Mouse (Mus musculus): ENCODE measurements around the gene Slc7a14. TPM values are rescaled to one million over a fixed set of nuclear protein-coding genes. Genes with fewer than 3 reads are reported as not detected.

Slc7a14 gene
- total RNA-seq, 2 experiments from 2014 or later = not detected

DNA sequence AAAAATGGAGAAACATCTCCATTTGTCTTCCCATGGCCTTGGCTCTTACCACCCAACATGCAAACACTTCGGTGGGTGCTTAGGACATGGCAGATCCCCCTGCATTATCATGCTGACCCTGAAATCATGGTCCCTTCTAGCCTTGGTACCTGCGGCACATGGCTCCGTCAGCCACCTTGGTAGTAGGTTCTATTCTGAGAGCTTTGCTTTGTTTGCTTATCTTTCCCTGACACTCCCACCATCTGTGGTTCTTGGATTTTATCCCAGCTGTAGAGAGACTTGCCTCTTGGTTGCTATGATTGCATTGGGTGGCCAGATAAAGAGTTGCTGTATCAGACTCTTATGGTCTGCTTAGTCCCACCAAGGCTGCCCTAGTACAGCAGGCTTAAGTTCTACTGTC lies 46.6 kb downstream of the Slc7a14 start:
- no peak for ATAC-seq (replicated peaks; ENCODE audit: low FRiP score, poor library complexity, severe bottlenecking)

DNA sequence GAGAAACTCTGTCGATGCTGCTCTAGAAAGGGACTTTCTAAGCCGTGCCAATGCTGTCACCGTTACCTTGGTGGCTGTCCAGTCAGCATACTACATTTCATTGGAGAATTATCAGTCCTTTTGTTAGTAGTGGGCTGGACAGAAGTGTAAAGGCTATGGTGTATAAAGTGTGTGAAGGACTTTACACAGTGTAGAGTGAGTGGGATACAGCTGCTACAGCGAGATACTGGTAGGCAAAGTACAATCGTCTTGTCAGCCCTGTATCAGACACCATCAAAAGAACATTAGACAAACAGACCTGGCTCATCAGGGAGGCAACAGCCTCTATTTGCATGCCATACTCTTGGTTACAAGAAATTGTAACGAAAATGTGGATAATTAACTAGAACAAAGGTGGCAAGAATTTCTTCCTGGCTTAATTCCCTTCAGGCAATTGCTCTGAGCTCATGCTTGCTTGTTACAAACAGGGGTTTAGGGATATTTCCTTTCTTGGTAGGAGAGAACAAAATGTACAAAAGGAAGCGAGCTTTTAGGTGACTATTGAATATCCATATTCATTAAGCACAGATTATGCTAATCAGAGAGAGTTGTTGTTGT lies 48.7 kb downstream of the Slc7a14 start:
- ATAC-seq (replicated peaks; ENCODE audit: low FRiP score, poor library complexity, severe bottlenecking) = no peak

DNA sequence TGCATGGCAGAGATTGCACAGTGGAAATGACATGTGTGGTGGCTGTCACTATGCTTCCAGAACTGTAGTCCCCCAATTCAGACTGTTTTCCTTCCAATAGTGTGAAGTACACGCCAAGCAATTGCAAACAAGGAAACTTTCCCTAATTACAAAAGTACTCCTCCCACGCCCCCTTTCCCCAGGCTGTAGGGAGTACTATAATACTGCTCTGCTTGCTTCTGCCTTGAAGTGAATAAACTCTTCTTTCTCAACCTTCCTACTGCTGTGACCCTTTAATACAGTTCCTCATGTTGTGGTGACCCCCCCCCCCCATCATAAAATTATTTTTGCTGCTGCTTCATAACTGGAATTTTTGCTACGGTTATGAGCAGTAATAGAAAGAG lies 49.2 kb downstream of the Slc7a14 start:
- no peak for ATAC-seq (replicated peaks; ENCODE audit: low FRiP score, poor library complexity, severe bottlenecking)

DNA sequence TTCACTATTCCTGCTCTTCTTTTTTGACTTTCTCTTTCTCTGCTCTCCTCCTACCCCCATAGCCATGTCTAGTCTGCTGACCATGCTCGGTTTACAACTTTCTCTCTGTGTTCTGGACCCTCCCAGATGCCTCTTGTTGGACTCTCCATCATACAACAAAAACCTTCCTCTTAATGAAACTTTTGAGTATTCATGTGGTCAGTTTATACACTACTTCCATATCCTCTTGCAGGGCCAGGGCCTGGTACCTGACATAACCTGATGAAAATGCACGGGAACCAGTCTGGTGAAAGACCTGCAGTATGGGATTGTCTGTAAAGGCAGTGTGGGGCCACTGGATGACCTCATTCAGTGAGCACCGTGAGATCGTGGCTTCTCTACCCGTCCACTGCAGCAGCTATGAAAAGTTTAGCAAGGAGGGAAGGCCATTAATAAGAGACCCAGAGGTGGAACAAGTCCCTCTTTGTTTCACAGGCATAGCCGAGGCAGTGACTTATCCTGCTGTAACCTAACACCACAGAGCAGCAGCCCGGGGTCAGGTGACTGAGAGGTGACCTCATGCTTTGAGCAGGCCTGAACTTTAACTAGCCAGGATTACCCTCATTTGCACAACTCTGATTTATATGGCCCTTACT lies 49.7 kb downstream of the Slc7a14 start:
- no peak for ATAC-seq (replicated peaks; ENCODE audit: low FRiP score, poor library complexity, severe bottlenecking)

DNA sequence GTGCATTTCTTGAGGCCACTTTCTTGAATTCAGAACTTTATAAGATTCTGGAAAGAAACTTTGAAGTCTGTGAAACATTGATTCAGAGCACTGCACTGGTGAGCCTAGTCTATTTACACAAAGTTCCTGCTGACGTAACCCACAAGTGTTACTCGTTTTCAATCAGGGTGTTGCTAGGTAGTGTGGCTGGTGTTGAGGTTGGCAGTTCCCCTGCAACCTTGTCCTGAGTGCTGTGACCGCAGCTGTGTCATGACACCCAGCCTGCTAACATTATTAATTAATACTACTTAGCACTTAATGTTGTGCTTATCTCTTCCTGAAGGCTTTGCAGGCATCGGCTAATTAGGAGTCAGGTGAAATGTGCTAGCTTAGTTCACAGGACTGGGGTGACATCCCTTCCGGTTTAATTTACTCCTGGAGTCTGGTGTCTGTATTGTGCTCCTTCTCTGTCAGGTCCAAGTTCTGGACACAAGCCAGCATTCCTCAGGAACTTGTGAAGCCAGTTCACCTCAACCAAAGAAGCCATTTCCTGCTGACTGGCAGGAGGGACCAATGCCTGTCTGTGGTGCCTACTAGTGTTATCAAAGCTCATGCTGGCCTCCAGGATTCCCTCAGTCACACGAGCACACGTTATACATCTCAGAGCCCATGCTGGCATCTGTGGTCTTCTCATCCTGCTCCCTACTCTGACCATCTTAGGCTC lies 50.5 kb downstream of the Slc7a14 start:
- no peak for ATAC-seq (replicated peaks; ENCODE audit: low FRiP score, poor library complexity, severe bottlenecking)

DNA sequence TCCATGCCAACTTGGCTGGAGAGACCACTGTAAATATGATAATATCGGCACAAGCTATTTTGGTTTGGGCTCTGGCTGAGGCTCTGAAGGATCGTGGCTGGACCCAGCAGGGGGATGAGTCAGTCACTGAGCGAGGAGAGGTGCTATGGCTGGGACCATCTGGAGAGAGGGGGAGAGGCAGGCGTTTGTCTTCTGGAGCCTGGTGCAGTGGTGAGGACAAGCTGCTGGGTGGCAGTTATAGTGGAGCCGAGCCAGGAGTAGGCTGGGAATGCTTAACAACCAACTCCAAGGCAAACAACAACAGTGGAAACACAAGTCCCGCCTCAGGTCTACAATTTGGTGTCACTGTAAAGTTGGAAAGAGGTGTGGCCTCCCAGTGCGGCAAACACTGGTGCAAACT lies 55.8 kb downstream of the Slc7a14 start:
- no peak for ATAC-seq (replicated peaks; ENCODE audit: low FRiP score, poor library complexity, severe bottlenecking)

DNA sequence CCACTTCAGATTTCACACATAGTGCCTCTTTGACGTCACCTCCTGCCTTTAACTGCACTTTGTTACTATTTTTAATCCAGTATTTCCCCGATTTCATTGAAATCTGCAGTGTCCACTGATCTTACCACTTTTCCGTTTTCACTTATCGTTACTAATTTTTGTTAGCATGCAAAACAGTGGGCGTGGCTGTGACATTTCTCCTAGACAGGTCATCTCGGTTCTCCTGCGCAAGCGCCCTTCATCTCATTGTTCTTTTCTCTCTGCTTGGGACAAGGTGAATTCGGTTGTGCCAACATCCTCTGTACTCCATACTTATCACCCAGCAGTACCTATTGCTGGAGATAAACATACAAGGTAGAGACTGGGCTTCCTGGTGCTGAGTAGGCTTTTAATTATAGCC lies 56.3 kb downstream of the Slc7a14 start:
- ATAC-seq (replicated peaks; ENCODE audit: low FRiP score, poor library complexity, severe bottlenecking) = no peak

DNA sequence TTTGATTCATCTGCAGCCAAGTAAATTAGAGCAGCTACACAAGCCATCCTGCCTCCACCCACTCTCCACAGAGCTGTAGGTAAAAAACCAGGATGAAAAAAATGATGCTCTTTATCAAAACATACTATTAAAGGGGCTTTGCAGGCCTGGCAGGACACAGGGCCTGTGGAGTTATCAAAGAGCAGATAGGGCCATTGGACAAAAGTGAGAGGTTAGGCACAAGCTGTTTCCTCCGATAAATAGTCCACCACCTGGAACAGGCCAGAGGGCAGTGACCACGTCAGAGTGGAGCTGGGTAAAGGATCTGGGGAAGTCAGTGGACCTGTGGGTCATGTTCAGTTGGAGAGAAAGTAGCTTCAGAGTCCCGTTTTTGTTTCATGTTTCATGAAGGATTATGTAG lies 57.6 kb downstream of the Slc7a14 start:
- ATAC-seq (replicated peaks; ENCODE audit: low FRiP score, poor library complexity, severe bottlenecking) = no peak

DNA sequence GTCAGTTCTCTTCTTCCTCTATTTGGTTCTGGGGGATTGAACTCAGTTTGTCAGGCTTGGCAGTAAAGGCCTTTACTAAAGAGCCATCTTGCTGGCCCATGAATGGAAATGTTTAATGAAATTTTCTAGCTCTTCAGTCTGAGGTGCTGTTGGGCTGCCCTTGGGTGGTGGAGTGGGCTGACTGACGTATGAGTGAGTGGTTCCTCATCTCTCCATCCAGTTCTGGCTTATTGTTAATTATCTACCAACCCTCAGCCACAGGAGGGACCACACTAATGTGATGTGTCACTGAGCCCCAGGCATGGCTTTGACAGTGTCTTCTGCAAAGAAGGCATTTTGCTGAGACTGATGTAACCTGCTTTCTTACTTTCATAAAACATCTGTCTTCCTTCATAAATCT lies 66.7 kb downstream of the Slc7a14 start:
- no peak for ATAC-seq (replicated peaks; ENCODE audit: low FRiP score, poor library complexity, severe bottlenecking)

DNA sequence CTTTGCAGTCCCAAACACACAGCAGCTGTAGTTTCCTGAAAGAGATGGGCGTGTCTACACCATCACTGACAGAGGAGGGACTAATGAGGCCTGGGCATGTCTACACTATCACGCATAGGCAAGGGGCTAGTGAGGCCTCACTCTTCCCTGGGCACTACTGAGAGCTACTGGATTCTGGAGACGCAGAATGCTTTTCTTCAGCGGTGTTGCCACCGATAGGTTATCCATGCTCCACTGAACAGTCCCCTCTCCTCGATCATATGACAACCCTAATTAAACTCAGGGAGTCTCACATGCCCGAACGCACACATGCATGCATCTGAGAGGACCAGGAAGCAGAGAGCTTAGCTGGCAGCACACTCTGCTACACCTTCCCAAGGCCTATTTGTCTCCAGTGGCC lies 69.3 kb downstream of the Slc7a14 start:
- no peak for ATAC-seq (replicated peaks; ENCODE audit: low FRiP score, poor library complexity, severe bottlenecking)

DNA sequence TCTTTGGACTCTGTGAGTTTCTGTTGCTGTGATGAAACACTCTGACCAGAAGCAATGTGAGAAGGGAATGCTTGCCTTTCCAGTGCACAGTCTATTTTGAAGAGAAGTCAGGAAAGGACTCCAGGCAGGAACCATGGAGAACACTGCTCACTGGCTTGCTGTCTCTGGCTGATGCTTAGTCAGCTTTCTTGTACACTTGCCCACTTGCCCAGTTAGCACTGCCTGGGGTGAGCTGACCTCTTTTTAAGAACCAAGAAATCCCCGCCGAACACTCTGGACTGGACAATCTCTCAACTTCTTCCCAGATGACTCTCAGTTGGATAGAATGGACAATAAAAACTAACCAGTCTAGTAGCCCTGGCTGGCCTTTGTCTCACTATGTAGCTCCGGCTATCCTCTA lies 70.5 kb downstream of the Slc7a14 start:
- ATAC-seq (replicated peaks; ENCODE audit: low FRiP score, poor library complexity, severe bottlenecking) = no peak

DNA sequence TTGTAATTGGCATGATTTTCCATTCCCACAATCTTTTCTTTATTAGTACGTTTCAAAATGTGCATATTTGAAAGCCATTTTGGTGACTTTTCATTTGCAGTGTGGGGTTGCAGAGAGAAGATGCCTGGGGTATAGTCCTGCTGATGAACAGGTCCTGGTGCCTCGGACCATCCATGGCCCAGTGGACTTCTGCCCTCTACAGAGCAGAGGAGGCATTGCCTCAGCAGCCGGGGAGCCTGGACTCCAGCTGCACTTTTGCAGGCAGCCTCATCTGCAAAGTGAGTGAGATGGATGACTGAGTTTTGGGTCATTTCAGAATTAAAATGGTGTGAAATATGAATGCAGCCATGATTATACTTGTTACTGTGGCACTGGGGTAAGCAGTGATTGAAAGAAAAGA lies 72.2 kb downstream of the Slc7a14 start:
- no peak for ATAC-seq (replicated peaks; ENCODE audit: low FRiP score, poor library complexity, severe bottlenecking)

DNA sequence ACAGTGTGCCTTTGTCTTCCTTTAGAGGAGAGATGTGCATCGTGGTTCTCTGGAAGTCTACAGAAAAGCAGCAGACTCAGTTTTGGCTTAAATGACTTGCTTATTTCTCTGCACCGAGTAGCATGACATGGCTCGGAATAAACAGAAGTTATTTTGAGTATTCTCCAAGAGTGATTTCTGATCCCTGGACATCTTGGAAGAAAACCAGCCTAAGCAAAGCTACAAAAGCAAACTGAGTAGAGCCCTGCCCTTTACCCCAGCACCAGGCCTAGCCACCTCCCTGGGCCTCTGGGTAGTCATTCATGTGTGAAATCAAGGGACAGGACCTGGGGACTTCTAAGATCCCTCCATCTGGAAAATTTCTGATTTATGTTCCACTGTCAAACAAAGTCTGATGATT lies 74.0 kb downstream of the Slc7a14 start:
- ATAC-seq (replicated peaks; ENCODE audit: low FRiP score, poor library complexity, severe bottlenecking) = no peak

DNA sequence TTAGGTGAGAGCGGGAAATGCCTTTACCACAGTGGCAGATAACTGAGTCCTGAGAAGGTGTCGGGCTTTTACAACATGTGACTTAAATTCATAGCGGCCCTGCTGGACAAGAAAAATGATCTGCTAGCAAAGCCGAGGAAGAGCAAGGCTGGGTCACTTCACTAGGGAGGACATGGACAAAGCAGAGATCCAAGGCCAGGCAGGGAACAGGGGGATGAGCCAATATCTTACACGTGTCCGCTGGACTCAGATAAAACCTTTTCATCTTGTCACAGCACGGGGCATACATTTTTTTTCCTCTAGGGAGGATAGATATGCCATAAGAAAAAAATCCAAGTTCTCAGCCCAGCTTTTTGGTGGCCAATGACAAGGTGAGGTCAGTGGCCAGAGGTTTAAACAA lies 75.8 kb downstream of the Slc7a14 start:
- no peak for ATAC-seq (replicated peaks; ENCODE audit: low FRiP score, poor library complexity, severe bottlenecking)

DNA sequence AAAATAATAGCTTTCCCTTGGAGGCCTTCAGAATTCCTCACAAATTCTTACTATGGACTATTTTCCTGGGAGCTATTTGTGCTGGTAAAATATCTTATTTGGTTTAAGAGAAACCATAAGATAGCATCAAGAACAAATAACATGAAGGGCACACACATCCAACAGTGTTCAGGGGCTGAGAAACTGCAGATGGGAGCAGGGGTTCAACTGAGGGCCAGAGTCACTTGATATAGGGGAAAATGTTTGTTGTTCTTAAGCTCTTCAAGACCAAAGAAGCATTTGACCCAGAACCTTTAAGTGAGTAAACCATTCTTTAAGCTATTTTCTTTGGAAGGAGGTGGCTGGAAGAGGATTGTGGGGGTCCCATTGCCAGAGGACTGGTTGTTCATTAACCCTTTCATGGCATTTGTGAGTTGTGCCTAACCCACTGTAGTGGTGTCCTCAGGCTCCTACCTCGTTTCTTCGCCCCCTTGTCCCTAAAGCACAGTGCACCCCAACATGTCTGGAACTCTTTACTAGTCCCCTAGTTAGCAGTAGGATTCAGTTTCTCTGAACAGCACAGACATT lies 76.3 kb downstream of the Slc7a14 start:
- no peak for ATAC-seq (replicated peaks; ENCODE audit: low FRiP score, poor library complexity, severe bottlenecking)

DNA sequence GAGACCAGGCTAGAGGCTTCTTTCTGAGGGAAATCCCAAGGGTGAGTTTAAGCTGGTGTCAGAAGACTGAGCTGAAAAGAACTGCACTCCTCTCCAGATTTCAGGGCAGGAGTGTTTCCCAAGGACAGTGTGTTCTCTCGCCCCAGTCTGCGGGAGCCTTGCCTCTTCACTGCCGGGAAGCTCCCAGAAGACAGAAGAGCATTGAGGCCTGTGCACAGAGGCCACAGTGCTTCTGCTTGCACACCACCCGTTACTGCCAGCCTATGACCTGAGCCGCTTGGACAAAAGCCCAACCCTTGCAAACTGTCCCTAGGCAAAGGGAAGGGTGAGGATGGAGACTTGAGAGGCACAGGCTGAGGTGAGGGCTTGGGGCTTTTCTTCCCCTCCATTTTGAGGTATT lies 80.9 kb downstream of the Slc7a14 start:
- ATAC-seq (replicated peaks; ENCODE audit: low FRiP score, poor library complexity, severe bottlenecking) = no peak

DNA sequence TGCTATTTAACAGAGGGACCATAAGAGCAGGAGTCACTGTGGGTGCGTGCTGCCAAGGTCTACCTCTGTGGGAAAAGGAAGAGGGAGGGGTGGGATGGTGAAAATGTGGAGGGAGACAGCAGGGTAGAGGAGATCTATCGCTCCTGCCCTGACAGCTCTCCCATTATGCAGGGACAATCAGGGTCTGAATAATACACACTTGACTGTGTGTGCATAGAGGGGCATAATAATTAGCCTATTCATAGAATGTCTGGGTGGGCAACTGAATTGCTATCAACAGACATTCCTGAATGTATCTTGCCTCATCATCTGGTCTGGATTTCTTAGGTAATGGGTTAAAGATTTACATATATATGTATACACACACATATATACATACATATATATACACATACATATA lies 81.7 kb downstream of the Slc7a14 start:
- ATAC-seq (replicated peaks; ENCODE audit: low FRiP score, poor library complexity, severe bottlenecking) = no peak

DNA sequence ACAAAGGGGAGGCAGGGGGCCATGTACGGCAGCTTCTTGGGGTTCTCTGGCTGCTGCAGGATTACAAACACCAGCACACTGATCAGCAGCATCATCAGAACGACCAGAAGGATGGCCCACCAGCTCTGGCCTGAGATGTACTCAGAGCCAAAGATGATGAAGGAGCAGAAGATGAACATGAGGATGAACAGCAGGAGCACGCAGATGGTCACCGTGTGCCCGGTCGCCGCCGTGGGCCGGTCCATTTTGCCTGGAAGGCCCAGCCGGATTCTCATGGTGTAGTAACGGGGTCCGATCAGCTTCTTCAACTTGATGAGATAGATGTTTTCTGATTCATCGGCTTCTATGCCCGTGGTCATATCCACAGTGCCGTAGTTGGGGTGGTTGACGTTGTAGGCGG lies 86.6 kb downstream of the Slc7a14 start:
- no peak for ATAC-seq (replicated peaks; ENCODE audit: low FRiP score, poor library complexity, severe bottlenecking)

DNA sequence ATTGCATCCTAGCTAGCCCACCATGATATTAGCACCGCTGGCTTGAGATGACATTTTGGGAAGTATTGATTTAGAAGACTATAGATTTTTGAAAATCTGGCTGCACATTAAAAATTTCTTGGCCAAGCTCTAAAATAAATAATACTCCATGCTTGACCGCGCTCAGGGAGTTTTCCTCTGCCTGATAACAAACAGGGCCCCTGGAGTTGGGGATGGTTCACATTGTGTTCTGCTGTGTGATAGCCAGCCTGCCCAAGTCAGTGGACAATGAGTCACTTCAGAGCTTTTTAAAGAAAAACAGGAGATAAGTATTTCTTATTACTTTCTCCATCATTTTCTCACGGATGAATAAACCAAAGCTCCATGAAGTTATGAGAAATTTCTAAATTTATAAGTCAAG lies 90.1 kb downstream of the Slc7a14 start:
- no peak for ATAC-seq (replicated peaks; ENCODE audit: low FRiP score, poor library complexity, severe bottlenecking)

DNA sequence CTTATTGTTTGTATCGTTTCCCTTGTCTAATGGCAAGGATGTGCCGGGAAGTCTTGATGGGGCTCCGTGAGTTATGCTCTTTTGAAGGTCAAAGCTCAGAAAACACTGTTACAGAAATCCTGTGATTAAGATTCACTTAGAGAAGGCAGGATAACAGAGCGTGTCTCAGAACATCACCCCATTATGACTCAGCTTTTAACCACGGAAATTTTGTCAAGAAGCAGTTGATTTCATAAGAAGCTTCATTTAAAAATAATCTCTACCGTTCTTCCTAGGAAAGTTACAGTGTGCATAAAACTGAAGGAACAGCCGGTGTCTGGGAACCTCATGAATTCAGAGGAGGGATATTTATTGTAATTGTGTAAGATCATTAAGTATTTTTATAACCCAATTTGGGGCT lies 90.7 kb downstream of the Slc7a14 start:
- no peak for ATAC-seq (replicated peaks; ENCODE audit: low FRiP score, poor library complexity, severe bottlenecking)

DNA sequence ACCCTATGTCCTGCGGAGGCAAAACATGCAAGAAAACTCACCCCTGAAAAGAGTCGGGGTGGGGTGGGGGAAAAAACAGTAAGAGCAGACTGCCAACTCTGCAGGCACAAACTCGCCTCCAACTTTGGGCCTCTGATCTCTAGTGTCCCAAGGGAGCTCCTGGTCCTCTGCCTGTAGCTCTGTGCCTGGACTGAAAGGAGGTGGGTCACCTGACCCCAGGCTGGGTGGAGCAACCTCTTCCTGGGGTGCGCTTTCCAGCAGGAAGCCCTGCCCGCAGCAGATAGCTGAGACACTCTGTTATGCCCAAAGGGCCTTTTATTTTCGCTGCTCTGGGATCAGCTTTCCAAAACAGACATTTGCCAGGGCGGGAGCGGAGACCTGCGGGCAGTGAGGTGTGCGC lies 92.7 kb downstream of the Slc7a14 start:
- ATAC-seq (replicated peaks; ENCODE audit: low FRiP score, poor library complexity, severe bottlenecking) = no peak
